Mouse (Mus musculus): ENCODE measurements around the gene Bcr. TPM values are rescaled to one million over a fixed set of nuclear protein-coding genes. Genes with fewer than 3 reads are reported as not detected.
A peak's percentile ranks its signal among the peaks of the same experiment; 100 is the strongest.

The Bcr gene
- polyA plus RNA-seq, 1 experiment from 2014 or later = 11.2 TPM

DNA sequence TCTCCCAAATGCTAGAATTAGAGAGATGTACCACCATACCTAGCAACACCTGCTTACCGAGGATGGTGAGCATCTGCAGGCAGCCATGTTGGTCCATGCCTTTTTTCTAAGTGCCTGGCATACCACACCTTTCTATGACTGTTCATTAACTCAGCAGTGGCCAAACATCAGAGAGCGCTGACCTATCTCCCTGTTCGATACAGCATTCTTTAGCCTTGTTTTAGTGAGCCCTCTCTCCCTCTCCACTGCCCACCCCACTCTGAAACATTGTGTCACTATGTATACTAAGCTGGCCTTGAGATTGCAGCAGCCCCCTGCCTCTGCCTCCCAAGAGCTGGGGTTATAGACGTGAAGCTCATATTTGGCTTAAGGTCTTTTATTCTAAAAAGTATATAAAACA, 6.7 kb upstream of the Bcr start:
- no peak for ATAC-seq (ENCODE audit: low read depth)
- no peaks in the 10 kb centered on the region for H3K9me3 ChIP-seq (ENCODE audit: control insufficient read depth, low read length)
- peaks cover 2% of the 10 kb centered on the region; the same call in 1 of the 2 replicates for H3K27me3 ChIP-seq (ENCODE audit: control insufficient read depth, insufficient read depth, low read depth, low read length)

DNA sequence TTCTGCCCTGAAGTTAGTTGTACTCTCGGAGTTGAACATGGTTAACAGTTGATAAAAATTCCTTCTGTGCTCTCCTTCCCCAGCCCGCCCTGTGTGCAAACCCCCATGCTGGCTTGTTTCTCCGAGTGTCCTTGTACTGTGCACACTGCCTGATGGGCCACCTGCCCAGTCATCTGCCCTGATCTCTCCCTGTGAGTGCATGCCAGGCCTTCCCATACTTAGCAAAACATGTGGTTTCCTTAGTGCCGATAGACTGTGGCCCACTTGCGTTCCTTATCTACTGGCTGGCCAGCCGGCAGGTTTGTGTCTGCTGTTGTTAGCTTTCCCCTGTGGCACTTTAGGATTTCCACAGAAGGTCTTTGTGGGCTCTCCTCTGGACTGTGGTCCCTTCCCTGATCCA, 6.3 kb upstream of the Bcr start:
- peak; percentile 43; the same call in 1 of the 2 replicates for ATAC-seq (ENCODE audit: low read depth)

More for the DNA sequence above, 6.7 kb upstream of the Bcr start:
- Histone ChIP-seq H3K4me3 (ENCODE audit: low read length) (no peak overlapping the region), H3K4me2 (ENCODE audit: low read depth, low read length) (no peak overlapping the region), H3K27ac (ENCODE audit: low read length) (no peak overlapping the region), H3K4me1 (replicated peaks; ENCODE audit: control insufficient read depth, insufficient read depth, low read length) (peaks cover 15% of the 10 kb centered on the region), H3K36me3 (ENCODE audit: control insufficient read depth, insufficient read depth, low read length) (no peaks in the 10 kb centered on the region), H3K9ac (ENCODE audit: low read length) (no peak overlapping the region)
- WGBS = 51% methylated on average over 4 of the region's 4 CpGs

GRCm38 (mm10) chr10:75055672-75056071, 4.7 kb upstream of the Bcr start:
- no peak for ATAC-seq (ENCODE audit: low read depth)
- H3K9ac ChIP-seq (ENCODE audit: low read length) = no peak overlapping the region

More for the DNA sequence above, 6.3 kb upstream of the Bcr start:
- Histone ChIP-seq H3K4me3 (ENCODE audit: low read length) (no peak overlapping the region), H3K27ac (ENCODE audit: low read length) (no peak overlapping the region), H3K4me1 (replicated peaks; ENCODE audit: control insufficient read depth, insufficient read depth, low read length) (peaks cover 20% of the 10 kb centered on the region), H3K4me2 (ENCODE audit: low read depth, low read length) (no peak overlapping the region), H3K9ac (ENCODE audit: low read length) (no peak overlapping the region), H3K36me3 (ENCODE audit: control insufficient read depth, insufficient read depth, low read length) (no peaks in the 10 kb centered on the region), H3K9me3 (ENCODE audit: control insufficient read depth, low read length) (no peaks in the 10 kb centered on the region), H3K27me3 (ENCODE audit: control insufficient read depth, insufficient read depth, low read depth, low read length) (peaks cover 2% of the 10 kb centered on the region; the same call in 1 of the 2 replicates)
- WGBS = 27% methylated on average over 6 of the region's 6 CpGs

GRCm38 (mm10) chr10:75056255-75056654, 4.1 kb upstream of the Bcr start:
- Histone ChIP-seq H3K36me3 (ENCODE audit: control insufficient read depth, insufficient read depth, low read length) (no peaks in the 10 kb centered on the region), H3K27ac (ENCODE audit: low read length) (no peak overlapping the region), H3K9me3 (ENCODE audit: control insufficient read depth, low read length) (no peaks in the 10 kb centered on the region), H3K27me3 (ENCODE audit: control insufficient read depth, insufficient read depth, low read depth, low read length) (peaks cover 2% of the 10 kb centered on the region; the same call in 1 of the 2 replicates), H3K4me2 (ENCODE audit: low read depth, low read length) (no peak overlapping the region), H3K4me3 (ENCODE audit: low read length) (no peak overlapping the region), H3K9ac (ENCODE audit: low read length) (no peak overlapping the region), H3K4me1 (replicated peaks; ENCODE audit: control insufficient read depth, insufficient read depth, low read length) (peaks cover 26% of the 10 kb centered on the region)
- no peak for ATAC-seq (ENCODE audit: low read depth)
- 28% methylated on average over 4 of the region's 4 CpGs for WGBS

More at GRCm38 (mm10) chr10:75055672-75056071, 4.7 kb upstream of the Bcr start:
- Histone ChIP-seq H3K9me3 (ENCODE audit: control insufficient read depth, low read length) (no peaks in the 10 kb centered on the region), H3K4me3 (ENCODE audit: low read length) (no peak overlapping the region), H3K27ac (ENCODE audit: low read length) (no peak overlapping the region), H3K27me3 (ENCODE audit: control insufficient read depth, insufficient read depth, low read depth, low read length) (peaks cover 2% of the 10 kb centered on the region; the same call in 1 of the 2 replicates), H3K36me3 (ENCODE audit: control insufficient read depth, insufficient read depth, low read length) (no peaks in the 10 kb centered on the region), H3K4me1 (replicated peaks; ENCODE audit: control insufficient read depth, insufficient read depth, low read length) (peaks cover 26% of the 10 kb centered on the region), H3K4me2 (ENCODE audit: low read depth, low read length) (no peak overlapping the region)
- 63% methylated on average over 5 of the region's 5 CpGs for WGBS

DNA sequence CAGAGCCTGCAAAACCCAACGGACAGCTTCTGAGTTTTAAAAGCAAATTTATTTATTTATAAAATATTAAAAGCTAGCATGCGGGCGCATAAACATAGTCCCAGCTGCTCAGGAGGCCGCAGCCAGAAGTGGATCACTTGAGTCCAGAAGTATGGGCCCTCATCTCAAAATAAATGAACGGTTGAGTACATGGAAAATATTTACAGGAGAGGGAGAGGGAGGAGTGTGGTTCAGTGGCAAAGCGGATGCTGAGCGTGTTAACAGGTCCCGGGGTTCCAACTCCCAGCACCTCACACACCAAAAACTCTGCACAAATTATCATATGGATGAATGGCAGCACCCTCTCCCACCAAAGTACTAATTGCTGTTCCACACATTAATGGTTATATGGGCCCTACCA, 2.1 kb upstream of the Bcr start:
- no peak overlapping the region for H3K9ac ChIP-seq (ENCODE audit: low read length)
- peaks cover 2% of the 10 kb centered on the region; the same call in 1 of the 2 replicates for H3K27me3 ChIP-seq (ENCODE audit: control insufficient read depth, insufficient read depth, low read depth, low read length)
- no peak overlapping the region for H3K27ac ChIP-seq (ENCODE audit: low read length)
- no peak overlapping the region for H3K4me2 ChIP-seq (ENCODE audit: low read depth, low read length)
- no peaks in the 10 kb centered on the region for H3K36me3 ChIP-seq (ENCODE audit: control insufficient read depth, insufficient read depth, low read length)
- H3K9me3 ChIP-seq (ENCODE audit: control insufficient read depth, low read length) = no peaks in the 10 kb centered on the region
- 36% methylated on average over 8 of the region's 8 CpGs for WGBS
- H3K4me3 ChIP-seq (ENCODE audit: low read length) = no peak overlapping the region
- no peak for ATAC-seq (ENCODE audit: low read depth)
- peaks cover 45% of the 10 kb centered on the region for H3K4me1 ChIP-seq (replicated peaks; ENCODE audit: control insufficient read depth, insufficient read depth, low read length)

DNA sequence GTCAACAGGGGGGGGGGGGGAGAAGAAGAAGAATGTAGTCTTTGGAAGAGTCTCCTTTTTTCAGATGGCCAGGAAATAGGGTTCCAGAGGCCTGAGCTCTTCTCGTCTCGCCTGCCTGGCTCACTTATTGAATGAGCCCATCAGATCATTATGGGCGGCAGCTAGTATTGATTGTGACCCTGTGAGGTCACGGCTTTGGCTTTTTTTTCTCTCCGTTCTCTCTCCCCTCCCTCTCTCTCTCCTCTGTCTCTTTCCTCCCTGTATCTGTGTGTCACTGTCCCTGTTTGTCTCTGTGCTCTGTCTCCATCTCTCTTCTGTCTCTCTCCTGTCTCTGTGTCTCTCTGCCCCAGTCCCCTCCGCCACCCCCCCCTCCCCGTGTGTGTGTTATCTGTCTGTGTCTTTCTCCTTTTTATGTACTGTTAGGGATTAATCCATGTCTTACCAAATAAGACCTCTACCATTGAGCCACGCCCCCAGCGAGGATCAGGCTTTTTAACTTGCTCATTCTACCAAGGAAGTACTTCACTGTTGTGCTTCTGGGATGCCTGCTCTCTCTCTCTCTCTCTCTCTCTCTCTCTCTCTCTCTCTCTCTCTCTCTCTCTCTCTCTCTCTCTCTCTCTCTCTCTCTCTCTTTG, 1.5 kb upstream of the Bcr start:
- 35% methylated on average over 9 of the region's 9 CpGs for WGBS
- Histone ChIP-seq H3K27ac (ENCODE audit: low read length) (no peak overlapping the region), H3K4me3 (ENCODE audit: low read length) (no peak overlapping the region), H3K27me3 (ENCODE audit: control insufficient read depth, insufficient read depth, low read depth, low read length) (peaks cover 2% of the 10 kb centered on the region; the same call in 1 of the 2 replicates), H3K9ac (ENCODE audit: low read length) (no peak overlapping the region), H3K4me1 (replicated peaks; ENCODE audit: control insufficient read depth, insufficient read depth, low read length) (peaks cover 51% of the 10 kb centered on the region), H3K36me3 (ENCODE audit: control insufficient read depth, insufficient read depth, low read length) (no peaks in the 10 kb centered on the region), H3K9me3 (ENCODE audit: control insufficient read depth, low read length) (no peaks in the 10 kb centered on the region), H3K4me2 (ENCODE audit: low read depth, low read length) (peak overlapping the region; percentile 37)
- ATAC-seq (ENCODE audit: low read depth) = no peak; the same call in 1 of the 2 replicates

DNA sequence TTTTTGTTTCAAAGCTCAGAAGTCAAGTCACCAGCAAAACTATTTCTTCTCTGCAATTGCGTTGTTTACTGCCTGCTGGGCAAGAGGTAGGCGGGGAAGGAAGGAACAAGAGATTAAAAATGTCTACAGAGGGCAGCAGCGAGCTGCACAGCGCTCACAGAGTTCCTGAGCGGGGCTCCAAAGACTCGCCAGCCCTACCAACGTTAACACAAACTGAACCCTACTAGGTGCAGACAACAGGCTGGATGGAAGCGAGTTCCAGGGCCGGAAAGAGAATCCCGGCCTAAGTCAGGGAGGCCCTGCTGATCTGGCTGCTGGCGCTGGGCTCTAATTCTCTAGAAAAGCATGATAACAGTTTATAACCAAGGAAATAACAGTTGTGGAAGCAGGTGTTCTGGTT, 996 bp upstream of the Bcr start:
- H3K9me3 ChIP-seq (ENCODE audit: control insufficient read depth, low read length) = no peaks in the 10 kb centered on the region
- H3K4me2 ChIP-seq (ENCODE audit: low read depth, low read length) = peak overlapping the region; percentile 94
- under 1% methylated on average over 11 of the region's 11 CpGs for WGBS
- peak overlapping the region; percentile 17; the same call in 1 of the 2 replicates for H3K4me3 ChIP-seq (ENCODE audit: low read length)
- peaks cover 2% of the 10 kb centered on the region; the same call in 1 of the 2 replicates for H3K27me3 ChIP-seq (ENCODE audit: control insufficient read depth, insufficient read depth, low read depth, low read length)
- no peak overlapping the region for H3K9ac ChIP-seq (ENCODE audit: low read length)
- ATAC-seq (ENCODE audit: low read depth) = peak; percentile 47
- H3K4me1 ChIP-seq (replicated peaks; ENCODE audit: control insufficient read depth, insufficient read depth, low read length) = peaks cover 52% of the 10 kb centered on the region
- no peaks in the 10 kb centered on the region for H3K36me3 ChIP-seq (ENCODE audit: control insufficient read depth, insufficient read depth, low read length)
- no peak overlapping the region for H3K27ac ChIP-seq (ENCODE audit: low read length)

DNA sequence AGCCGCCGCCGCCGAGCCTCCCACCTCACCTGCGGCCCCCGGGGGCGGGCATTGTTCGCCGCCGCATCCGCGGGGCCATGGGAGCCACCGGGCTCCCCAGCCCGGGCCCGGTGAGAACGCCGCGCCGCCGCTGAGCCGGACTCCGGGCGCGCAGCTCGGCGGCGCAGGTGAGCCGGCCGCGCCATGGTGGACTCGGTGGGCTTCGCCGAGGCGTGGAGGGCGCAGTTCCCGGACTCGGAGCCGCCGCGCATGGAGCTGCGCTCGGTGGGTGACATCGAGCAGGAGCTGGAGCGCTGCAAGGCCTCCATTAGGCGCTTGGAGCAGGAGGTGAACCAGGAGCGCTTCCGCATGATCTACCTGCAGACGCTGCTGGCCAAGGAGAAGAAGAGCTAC, 447 bp downstream of the Bcr start:
- H3K4me1 ChIP-seq (replicated peaks; ENCODE audit: control insufficient read depth, insufficient read depth, low read length) = peaks cover 59% of the 10 kb centered on the region
- ATAC-seq (ENCODE audit: low read depth) = peak; percentile 13; the same call in 1 of the 2 replicates

GRCm38 (mm10) chr10:75061341-75062188, 1.2 kb downstream of the Bcr start:
- Histone ChIP-seq H3K4me2 (ENCODE audit: low read depth, low read length) (peak overlapping the region; percentile 94), H3K36me3 (ENCODE audit: control insufficient read depth, insufficient read depth, low read length) (no peaks in the 10 kb centered on the region), H3K9me3 (ENCODE audit: control insufficient read depth, low read length) (no peaks in the 10 kb centered on the region), H3K27me3 (ENCODE audit: control insufficient read depth, insufficient read depth, low read depth, low read length) (peaks cover 2% of the 10 kb centered on the region; the same call in 1 of the 2 replicates), H3K4me3 (ENCODE audit: low read length) (peak overlapping the region; percentile 89), H3K4me1 (replicated peaks; ENCODE audit: control insufficient read depth, insufficient read depth, low read length) (peaks cover 61% of the 10 kb centered on the region), H3K9ac (ENCODE audit: low read length) (peak overlapping the region; percentile 88), H3K27ac (ENCODE audit: low read length) (peak overlapping the region; percentile 69)
- ATAC-seq (ENCODE audit: low read depth) = no peak
- 2% methylated on average over 68 of the region's 71 CpGs for WGBS

More for the DNA sequence above, 447 bp downstream of the Bcr start:
- Histone ChIP-seq H3K27me3 (ENCODE audit: control insufficient read depth, insufficient read depth, low read depth, low read length) (peaks cover 2% of the 10 kb centered on the region; the same call in 1 of the 2 replicates), H3K27ac (ENCODE audit: low read length) (peak overlapping the region; percentile 31), H3K9ac (ENCODE audit: low read length) (peak overlapping the region; percentile 88), H3K4me2 (ENCODE audit: low read depth, low read length) (peak overlapping the region; percentile 94), H3K4me3 (ENCODE audit: low read length) (peak overlapping the region; percentile 89), H3K9me3 (ENCODE audit: control insufficient read depth, low read length) (no peaks in the 10 kb centered on the region), H3K36me3 (ENCODE audit: control insufficient read depth, insufficient read depth, low read length) (no peaks in the 10 kb centered on the region)
- WGBS = under 1% methylated on average over 39 of the region's 48 CpGs

All from lung, embryonic 16.5 days (tissue).